Mouse (Mus musculus) hindbrain, embryonic 16.5 days (tissue): ENCODE measurements around the gene Ubald2. TPM values are rescaled to one million over a fixed set of nuclear protein-coding genes. Genes with fewer than 3 reads are reported as not detected.

ENCODE experiments used
- ATAC-seq: fragments of 200-750 bp; cut with Nextera tagmentation; 2 replicates; pipeline ENCODE4 v1.8.0; 2017; ENCODE audit warnings: moderate TSS enrichment, moderate library complexity
- H3K27ac ChIP-seq: fragments of 300-500 bp; sonication (generic); 2 replicates; pipeline ENCODE4 v1.5.1; 2014; ENCODE audit warnings: low read depth, mild to moderate bottlenecking, control low read depth, low read length, moderate library complexity
- H3K27me3 ChIP-seq: fragments of 300-500 bp; sonication (generic); replicated peaks from 2 replicates; pipeline ENCODE4 v1.6.1; 2014; ENCODE audit warnings: low read length; ENCODE audit not compliant: control insufficient read depth, insufficient read depth
- H3K36me3 ChIP-seq: fragments of 300-500 bp; sonication (generic); 2 replicates; pipeline ENCODE4 v1.6.1; 2014; ENCODE audit warnings: mild to moderate bottlenecking, low read length, moderate library complexity, mixed read lengths; ENCODE audit not compliant: control insufficient read depth, insufficient read depth
- H3K4me1 ChIP-seq: fragments of 300-500 bp; sonication (generic); 2 replicates; pipeline ENCODE4 v1.6.1; 2014; ENCODE audit warnings: low read depth, low read length; ENCODE audit not compliant: control insufficient read depth, insufficient read depth
- H3K4me2 ChIP-seq: fragments of 300-500 bp; sonication (generic); 2 replicates; pipeline ENCODE4 v1.6.1; 2014; ENCODE audit warnings: mild to moderate bottlenecking, low read length, control low read depth, moderate library complexity
- H3K4me3 ChIP-seq: fragments of 300-500 bp; sonication (generic); 2 replicates; pipeline ENCODE4 v1.5.1; 2014; ENCODE audit warnings: mild to moderate bottlenecking, low read length, control low read depth, moderate library complexity
- H3K9ac ChIP-seq: fragments of 300-500 bp; sonication (generic); 2 replicates; pipeline ENCODE4 v1.6.1; 2014; ENCODE audit warnings: low read depth, mild to moderate bottlenecking, control low read depth, low read length, moderate library complexity
- H3K9me3 ChIP-seq: fragments of 300-500 bp; sonication (generic); 2 replicates; pipeline ENCODE4 v1.6.1; 2014; ENCODE audit warnings: mild to moderate bottlenecking, low read length, moderate library complexity; ENCODE audit not compliant: control insufficient read depth
- WGBS: fragments of 180-500 bp; shearing (Covaris S2); extraction: QIAGEN DNeasy Blood & Tissue Kit; methylation state at CpG from one replicate; pipeline ENCODE4 v1.1.7; 2014; 5-methylcytosine and 5-hydroxymethylcytosine counted together
- polyA plus RNA-seq: library from polyadenylated mRNA; unstranded; fragments of >200 nt; fragmentation: Nextera tagmentation; extraction: Ambion mirVana; gene quantifications from 2 replicates; pipeline ENCODE4 v1.2.1, GENCODE M21; 2015

Gene Ubald2
- 28.3 and 35.1 TPM in 2 replicates for polyA plus RNA-seq

- Histone ChIP-seq H3K9me3 (no peaks in the 10 kb centered on the region), H3K4me3 (peak within 1 kb of the TSS; percentile 84), H3K9ac (peak within 1 kb of the TSS; percentile 93), H3K27ac (peak within 1 kb of the TSS; percentile 89), H3K4me2 (peak within 1 kb of the TSS; percentile 87), H3K36me3 (no peaks in the 10 kb centered on the region; the same call in 1 of the 2 replicates), H3K27me3 (no peaks in the 10 kb centered on the region), H3K4me1 (peaks cover 22% of the 10 kb centered on the region)
- 2% methylated on average over 49 of the region's 66 CpGs for WGBS
- ATAC-seq: peak; percentile 99
These were observed at the start of gene Ubald2 for GRCm38 (mm10) chr11:116433356-116434286. Ubald2 (plus strand) TSS chr11:116434094.

- Histone ChIP-seq H3K4me3 (no peak overlapping the region), H3K9ac (no peak overlapping the region), H3K4me2 (no peak overlapping the region), H3K27me3 (no peaks in the 10 kb centered on the region), H3K36me3 (peaks cover 4% of the 10 kb centered on the region; the same call in 1 of the 2 replicates), H3K4me1 (peaks cover 13% of the 10 kb centered on the region), H3K27ac (no peak overlapping the region), H3K9me3 (no peaks in the 10 kb centered on the region)
- 82% methylated on average over 11 of the region's 11 CpGs for WGBS
- no peak for ATAC-seq
These were observed 49.7 kb upstream of the Ubald2 start for GRCm38 (mm10) chr11:116384171-116384570.

GRCm38 (mm10) chr11:116385999-116386398, 47.9 kb upstream of the Ubald2 start:
- Histone ChIP-seq H3K4me2 (no peak overlapping the region), H3K36me3 (peaks cover 4% of the 10 kb centered on the region; the same call in 1 of the 2 replicates), H3K4me1 (peaks cover 13% of the 10 kb centered on the region), H3K9ac (no peak overlapping the region), H3K27ac (no peak overlapping the region), H3K4me3 (no peak overlapping the region), H3K27me3 (no peaks in the 10 kb centered on the region), H3K9me3 (no peaks in the 10 kb centered on the region)
- no peak for ATAC-seq
- WGBS: 36% methylated on average over 5 of the region's 5 CpGs

- 17% methylated on average over 16 of the region's 16 CpGs for WGBS
These were observed 46.5 kb upstream of the Ubald2 start for GRCm38 (mm10) chr11:116387086-116388071.

GRCm38 (mm10) chr11:116388841-116389480, 44.9 kb upstream of the Ubald2 start:
- H3K27me3 ChIP-seq: no peaks in the 10 kb centered on the region
- WGBS: 67% methylated on average over 14 of the region's 14 CpGs
- ATAC-seq: peak; percentile 61
- H3K9me3 ChIP-seq: no peaks in the 10 kb centered on the region
- H3K4me2 ChIP-seq: peak overlapping the region; percentile 27; the same call in 1 of the 2 replicates
- H3K4me1 ChIP-seq: peaks cover 13% of the 10 kb centered on the region
- no peak overlapping the region for H3K27ac ChIP-seq
- no peak overlapping the region for H3K4me3 ChIP-seq
- no peak overlapping the region for H3K9ac ChIP-seq
- no peaks in the 10 kb centered on the region; the same call in 1 of the 2 replicates for H3K36me3 ChIP-seq

More at GRCm38 (mm10) chr11:116387086-116388071, 46.5 kb upstream of the Ubald2 start:
- Histone ChIP-seq H3K27ac (no peak overlapping the region), H3K27me3 (no peaks in the 10 kb centered on the region), H3K4me2 (peak overlapping the region; percentile 17), H3K9me3 (no peaks in the 10 kb centered on the region), H3K4me1 (peaks cover 13% of the 10 kb centered on the region), H3K36me3 (no peaks in the 10 kb centered on the region; the same call in 1 of the 2 replicates), H3K9ac (peak overlapping the region; percentile 33), H3K4me3 (no peak overlapping the region)
- no peak for ATAC-seq

- Histone ChIP-seq H3K27ac (no peak overlapping the region), H3K27me3 (no peaks in the 10 kb centered on the region), H3K9ac (no peak overlapping the region), H3K4me2 (no peak overlapping the region), H3K36me3 (peaks cover 7% of the 10 kb centered on the region; the same call in 1 of the 2 replicates), H3K4me3 (no peak overlapping the region), H3K9me3 (no peaks in the 10 kb centered on the region), H3K4me1 (no peaks in the 10 kb centered on the region)
- no peak for ATAC-seq
- WGBS: 91% methylated on average over 4 of the region's 4 CpGs
These were observed 39.1 kb upstream of the Ubald2 start for GRCm38 (mm10) chr11:116394769-116395168.

- H3K4me1 ChIP-seq: no peaks in the 10 kb centered on the region
- H3K4me2 ChIP-seq: no peak overlapping the region
- H3K27ac ChIP-seq: no peak overlapping the region
- ATAC-seq: no peak
- no peaks in the 10 kb centered on the region for H3K27me3 ChIP-seq
- 89% methylated on average over 11 of the region's 11 CpGs for WGBS
- no peak overlapping the region for H3K9ac ChIP-seq
- H3K4me3 ChIP-seq: no peak overlapping the region
- H3K36me3 ChIP-seq: peaks cover 7% of the 10 kb centered on the region; the same call in 1 of the 2 replicates
- no peaks in the 10 kb centered on the region for H3K9me3 ChIP-seq
These were observed 37.5 kb upstream of the Ubald2 start for GRCm38 (mm10) chr11:116396276-116396933.

GRCm38 (mm10) chr11:116396934-116397330, 37.0 kb upstream of the Ubald2 start:
- H3K27me3 ChIP-seq: no peaks in the 10 kb centered on the region
- H3K4me2 ChIP-seq: no peak overlapping the region
- ATAC-seq: no peak
- H3K4me3 ChIP-seq: no peak overlapping the region
- WGBS: 95% methylated on average over 3 of the region's 3 CpGs
- no peaks in the 10 kb centered on the region for H3K9me3 ChIP-seq
- no peak overlapping the region for H3K27ac ChIP-seq
- peaks cover 7% of the 10 kb centered on the region; the same call in 1 of the 2 replicates for H3K36me3 ChIP-seq
- no peaks in the 10 kb centered on the region for H3K4me1 ChIP-seq
- H3K9ac ChIP-seq: no peak overlapping the region
